Mouse (Mus musculus): ENCODE data around the gene Git2. TPM values are rescaled to one million over a fixed set of nuclear protein-coding genes. Genes with fewer than 3 reads are reported as not detected.

Git2 gene
- polyA plus RNA-seq, 1 experiment from 2014 or later: 41.2 TPM

GRCm38 (mm10) chr5:114702403-114703392 lies 72.6 kb downstream of the Git2 start:
- no peaks in the 10 kb centered on the region for H3K36me3 ChIP-seq (ENCODE audit: control insufficient read depth, insufficient read depth, low read length)
- H3K27ac ChIP-seq (ENCODE audit: low read length): no peak overlapping the region
- H3K9ac ChIP-seq (replicated peaks; ENCODE audit: low read depth, low read length): no peak overlapping the region
- no peaks in the 10 kb centered on the region for H3K4me1 ChIP-seq (ENCODE audit: control insufficient read depth, insufficient read depth, low read length)
- no peak overlapping the region for H3K4me3 ChIP-seq (ENCODE audit: low read depth, low read length)
- H3K27me3 ChIP-seq (ENCODE audit: control insufficient read depth, insufficient read depth, low read length): no peaks in the 10 kb centered on the region
- H3K4me2 ChIP-seq (replicated peaks; ENCODE audit: low read depth, low read length): no peak overlapping the region
- no peak; the same call in 1 of the 2 replicates for ATAC-seq (ENCODE audit: insufficient number of reproducible peaks, insufficient read depth, low FRiP score, low read depth)
- WGBS: 61% methylated on average over 14 of the region's 14 CpGs
- H3K9me3 ChIP-seq (ENCODE audit: control insufficient read depth, low read depth, low read length): no peaks in the 10 kb centered on the region

GRCm38 (mm10) chr5:114699015-114699414 lies 76.3 kb downstream of the Git2 start:
- Histone ChIP-seq H3K9ac (replicated peaks; ENCODE audit: low read depth, low read length) (no peak overlapping the region), H3K36me3 (ENCODE audit: control insufficient read depth, insufficient read depth, low read length) (no peaks in the 10 kb centered on the region), H3K27me3 (ENCODE audit: control insufficient read depth, insufficient read depth, low read length) (no peaks in the 10 kb centered on the region), H3K27ac (ENCODE audit: low read length) (no peak overlapping the region), H3K4me1 (ENCODE audit: control insufficient read depth, insufficient read depth, low read length) (no peaks in the 10 kb centered on the region), H3K4me2 (replicated peaks; ENCODE audit: low read depth, low read length) (no peak overlapping the region), H3K9me3 (ENCODE audit: control insufficient read depth, low read depth, low read length) (no peaks in the 10 kb centered on the region), H3K4me3 (ENCODE audit: low read depth, low read length) (no peak overlapping the region)
- no peak for ATAC-seq (ENCODE audit: insufficient number of reproducible peaks, insufficient read depth, low FRiP score, low read depth)
- 46% methylated on average over 7 of the region's 7 CpGs for WGBS

GRCm38 (mm10) chr5:114698044-114698746 lies 77.1 kb downstream of the Git2 start:
- Histone ChIP-seq H3K27ac (ENCODE audit: low read length) (no peak overlapping the region), H3K4me2 (replicated peaks; ENCODE audit: low read depth, low read length) (no peak overlapping the region), H3K36me3 (ENCODE audit: control insufficient read depth, insufficient read depth, low read length) (no peaks in the 10 kb centered on the region), H3K4me1 (ENCODE audit: control insufficient read depth, insufficient read depth, low read length) (no peaks in the 10 kb centered on the region), H3K27me3 (ENCODE audit: control insufficient read depth, insufficient read depth, low read length) (no peaks in the 10 kb centered on the region), H3K4me3 (ENCODE audit: low read depth, low read length) (no peak overlapping the region), H3K9me3 (ENCODE audit: control insufficient read depth, low read depth, low read length) (no peaks in the 10 kb centered on the region), H3K9ac (replicated peaks; ENCODE audit: low read depth, low read length) (no peak overlapping the region)
- ATAC-seq (ENCODE audit: insufficient number of reproducible peaks, insufficient read depth, low FRiP score, low read depth): no peak
- 87% methylated on average over 19 of the region's 19 CpGs for WGBS

GRCm38 (mm10) chr5:114696939-114697338 lies 78.4 kb downstream of the Git2 start:
- H3K4me1 ChIP-seq (ENCODE audit: control insufficient read depth, insufficient read depth, low read length): no peaks in the 10 kb centered on the region
- ATAC-seq (ENCODE audit: insufficient number of reproducible peaks, insufficient read depth, low FRiP score, low read depth): no peak
- H3K9me3 ChIP-seq (ENCODE audit: control insufficient read depth, low read depth, low read length): no peaks in the 10 kb centered on the region
- no peak overlapping the region for H3K4me3 ChIP-seq (ENCODE audit: low read depth, low read length)
- H3K27ac ChIP-seq (ENCODE audit: low read length): no peak overlapping the region
- WGBS: 84% methylated on average over 17 of the region's 17 CpGs
- no peaks in the 10 kb centered on the region for H3K27me3 ChIP-seq (ENCODE audit: control insufficient read depth, insufficient read depth, low read length)
- no peaks in the 10 kb centered on the region for H3K36me3 ChIP-seq (ENCODE audit: control insufficient read depth, insufficient read depth, low read length)
- no peak overlapping the region for H3K4me2 ChIP-seq (replicated peaks; ENCODE audit: low read depth, low read length)
- no peak overlapping the region for H3K9ac ChIP-seq (replicated peaks; ENCODE audit: low read depth, low read length)

GRCm38 (mm10) chr5:114695775-114696174 lies 79.5 kb downstream of the Git2 start:
- H3K36me3 ChIP-seq (ENCODE audit: control insufficient read depth, insufficient read depth, low read length): no peaks in the 10 kb centered on the region
- WGBS: 69% methylated on average over 5 of the region's 5 CpGs
- H3K27me3 ChIP-seq (ENCODE audit: control insufficient read depth, insufficient read depth, low read length): no peaks in the 10 kb centered on the region
- H3K4me3 ChIP-seq (ENCODE audit: low read depth, low read length): no peak overlapping the region
- no peak overlapping the region for H3K9ac ChIP-seq (replicated peaks; ENCODE audit: low read depth, low read length)
- peaks cover 3% of the 10 kb centered on the region; the same call in 1 of the 2 replicates for H3K4me1 ChIP-seq (ENCODE audit: control insufficient read depth, insufficient read depth, low read length)
- H3K9me3 ChIP-seq (ENCODE audit: control insufficient read depth, low read depth, low read length): no peaks in the 10 kb centered on the region
- H3K4me2 ChIP-seq (replicated peaks; ENCODE audit: low read depth, low read length): no peak overlapping the region
- no peak overlapping the region for H3K27ac ChIP-seq (ENCODE audit: low read length)
- ATAC-seq (ENCODE audit: insufficient number of reproducible peaks, insufficient read depth, low FRiP score, low read depth): no peak

- Histone ChIP-seq H3K4me3 (ENCODE audit: low read depth, low read length) (peak within 1 kb of the TSS; percentile 68), H3K36me3 (ENCODE audit: control insufficient read depth, insufficient read depth, low read length) (no peaks in the 10 kb centered on the region), H3K27me3 (ENCODE audit: control insufficient read depth, insufficient read depth, low read length) (no peaks in the 10 kb centered on the region), H3K4me1 (ENCODE audit: control insufficient read depth, insufficient read depth, low read length) (peaks cover 14% of the 10 kb centered on the region; the same call in 1 of the 2 replicates), H3K9me3 (ENCODE audit: control insufficient read depth, low read depth, low read length) (no peaks in the 10 kb centered on the region), H3K9ac (replicated peaks; ENCODE audit: low read depth, low read length) (peak within 1 kb of the TSS; percentile 61), H3K4me2 (replicated peaks; ENCODE audit: low read depth, low read length) (peak within 1 kb of the TSS; percentile 95), H3K27ac (ENCODE audit: low read length) (no peak within 1 kb of the TSS)
- 5% methylated on average over 58 of the region's 75 CpGs for WGBS
- ATAC-seq (ENCODE audit: insufficient number of reproducible peaks, insufficient read depth, low FRiP score, low read depth): peak; percentile 96
Observed at GRCm38 (mm10) chr5:114690633-114691567, 84.4 kb downstream of the Git2 start, which contains the start of gene Gltp. Gltp (minus strand) TSS chr5:114690984.

GRCm38 (mm10) chr5:114689700-114690366 lies 85.5 kb downstream of the Git2 start:
- peak overlapping the region; percentile 95 for H3K4me2 ChIP-seq (replicated peaks; ENCODE audit: low read depth, low read length)
- WGBS: 16% methylated on average over 16 of the region's 16 CpGs
- peaks cover 14% of the 10 kb centered on the region; the same call in 1 of the 2 replicates for H3K4me1 ChIP-seq (ENCODE audit: control insufficient read depth, insufficient read depth, low read length)
- peak overlapping the region; percentile 61; the same call in 1 of the 2 replicates for H3K9ac ChIP-seq (replicated peaks; ENCODE audit: low read depth, low read length)
- H3K27me3 ChIP-seq (ENCODE audit: control insufficient read depth, insufficient read depth, low read length): no peaks in the 10 kb centered on the region
- no peaks in the 10 kb centered on the region for H3K36me3 ChIP-seq (ENCODE audit: control insufficient read depth, insufficient read depth, low read length)
- H3K4me3 ChIP-seq (ENCODE audit: low read depth, low read length): peak overlapping the region; percentile 68
- no peak for ATAC-seq (ENCODE audit: insufficient number of reproducible peaks, insufficient read depth, low FRiP score, low read depth)
- H3K27ac ChIP-seq (ENCODE audit: low read length): no peak overlapping the region
- H3K9me3 ChIP-seq (ENCODE audit: control insufficient read depth, low read depth, low read length): no peaks in the 10 kb centered on the region
